Mouse (Mus musculus) E14TG2a.4 (cell line): Measurements from ENCODE around the gene Aebp2.

Experiments
- CTCF ChIP-seq: conservative IDR thresholded peaks from 2 replicates; pipeline ENCODE4 v1.5.1; 2014; ENCODE audit warnings: low read length
- POU5F1 ChIP-seq: IDR thresholded peaks from 2 replicates; pipeline ENCODE4 v1.6.1; 2014; ENCODE audit warnings: low read length, borderline replicate concordance

DNA sequence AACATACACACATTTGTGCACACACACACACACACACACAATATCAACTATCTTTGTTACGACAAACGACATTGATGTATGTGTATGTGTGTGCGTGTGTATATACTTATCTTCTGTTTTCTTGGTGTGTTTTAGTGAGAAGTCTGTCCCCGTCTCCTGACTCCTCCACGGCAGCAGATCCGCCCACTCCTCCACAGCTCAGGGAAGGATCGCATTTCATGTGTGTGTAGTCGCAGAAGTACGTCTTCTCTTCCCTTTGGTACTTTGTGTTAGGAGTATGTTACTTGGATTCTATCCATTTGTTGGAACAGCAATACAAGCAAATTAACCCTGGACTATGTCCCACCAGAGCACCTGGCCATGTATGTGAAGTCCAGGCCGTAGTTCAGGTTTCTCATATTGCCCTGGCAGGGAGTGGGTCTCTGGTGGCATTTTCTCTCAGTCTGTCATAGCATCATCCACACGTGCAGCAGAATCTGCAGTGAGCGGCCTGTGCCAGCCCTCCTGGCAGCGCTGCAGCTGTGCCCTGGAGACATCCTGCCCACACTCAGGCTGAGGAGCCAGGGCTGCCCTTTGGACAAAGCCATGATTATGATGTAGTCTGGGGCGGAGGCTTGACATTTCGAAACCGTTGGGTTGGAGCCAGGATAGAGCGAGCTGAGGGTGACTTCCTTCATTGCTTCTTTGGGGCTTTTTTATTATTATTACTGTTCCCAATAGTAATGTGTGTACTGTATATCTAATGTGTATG lies 28.9 kb upstream of the Aebp2 start:
- TF ChIP-seq CTCF (no peak), POU5F1 (no peak)
